In the genomic region with DNA sequence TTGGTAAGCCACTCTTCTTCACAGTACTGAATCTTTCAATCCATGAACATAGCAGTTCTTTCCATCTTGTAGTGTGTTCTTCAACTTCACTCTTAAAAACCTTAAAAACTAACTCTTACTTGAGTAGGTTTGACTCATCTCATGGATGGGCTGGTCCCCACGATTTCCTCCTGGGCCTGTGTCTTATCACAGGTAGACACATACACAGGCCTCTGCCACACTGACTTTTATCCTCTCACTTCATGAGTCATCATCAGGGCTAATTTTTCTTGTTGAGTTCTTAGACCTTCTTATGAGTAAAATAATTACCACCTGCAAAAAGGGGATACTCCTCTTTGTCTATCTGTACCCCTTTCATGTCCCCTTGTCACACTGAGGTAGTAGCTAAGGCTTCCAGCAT, we compare ENCODE assay signal across 17 mouse cellular contexts.
"Had no signal": no experiment of that assay in that cellular context is flagged by ENCODE, and none has a peak within 500 bp of the region (broad histone marks: within the 10 kb centered on the region; RNA-seq: fewer than 3 reads in every experiment).

No protein-coding gene starts in this region.

- H3K9ac ChIP-seq: liver, postnatal 0 days; lung, embryonic 15.5 days; midbrain, embryonic 13.5 days; midbrain, embryonic 15.5 days; neural tube, embryonic 12.5 days; stomach, embryonic 15.5 days had no signal

- H3K4me3 ChIP-seq: lung, embryonic 15.5 days; megakaryocyte, embryonic 14.5 days; midbrain, embryonic 13.5 days; midbrain, embryonic 15.5 days; neural tube, embryonic 12.5 days; stomach, embryonic 15.5 days had no signal

- H3K27me3 ChIP-seq: lung, embryonic 15.5 days; megakaryocyte, embryonic 14.5 days; midbrain, embryonic 13.5 days; midbrain, embryonic 15.5 days; neural tube, embryonic 12.5 days; stomach, embryonic 15.5 days had no signal

- H3K4me2 ChIP-seq: lung, embryonic 15.5 days; midbrain, embryonic 11.5 days; midbrain, embryonic 13.5 days; midbrain, embryonic 15.5 days; neural tube, embryonic 12.5 days; stomach, embryonic 15.5 days had no signal

- ATAC-seq: liver, postnatal 0 days; lung, postnatal 0 days; midbrain, embryonic 13.5 days; midbrain, embryonic 15.5 days had no signal

- H3K27ac ChIP-seq: lung, embryonic 15.5 days; macrophage; midbrain, embryonic 13.5 days; midbrain, embryonic 15.5 days; neural tube, embryonic 12.5 days; stomach, embryonic 15.5 days; stomach, postnatal 0 days had no signal

- H3K4me1 ChIP-seq: lung, embryonic 15.5 days; midbrain, embryonic 13.5 days; midbrain, embryonic 15.5 days; neural tube, embryonic 12.5 days; stomach, embryonic 15.5 days had no signal

- DNase-seq: liver, postnatal 0 days; lung, adult 2 months; lung, postnatal 14 days; lung, postnatal 36 days; right cerebral cortex, postnatal 14 days; thymus, postnatal 14 days; thymus, postnatal 36 days had no signal
